Mouse (Mus musculus) intestine, postnatal 0 days (tissue): Measurements from ENCODE around the gene Xpo1. TPM values are rescaled to one million over a fixed set of nuclear protein-coding genes. Genes with fewer than 3 reads are reported as not detected.

Source experiments
- ATAC-seq: fragments of 200-750 bp; cut with Nextera tagmentation; 2 replicates; pipeline ENCODE4 v1.8.0; 2017; ENCODE audit warnings: mild to moderate bottlenecking, moderate TSS enrichment, moderate library complexity
- H3K27ac ChIP-seq: fragments of 300-500 bp; sonication (generic); 2 replicates; pipeline ENCODE4 v1.5.1; 2014; ENCODE audit warnings: mild to moderate bottlenecking, low read depth, low read length, moderate library complexity
- H3K27me3 ChIP-seq: fragments of 300-500 bp; sonication (generic); replicated peaks from 2 replicates; pipeline ENCODE4 v1.6.1; 2014; ENCODE audit warnings: low read length, mixed read lengths; ENCODE audit not compliant: control insufficient read depth, insufficient read depth
- H3K36me3 ChIP-seq: fragments of 300-500 bp; sonication (generic); 2 replicates; pipeline ENCODE4 v1.6.1; 2014; ENCODE audit warnings: mild to moderate bottlenecking, moderate library complexity; ENCODE audit not compliant: control insufficient read depth, insufficient read depth
- H3K4me1 ChIP-seq: fragments of 300-500 bp; sonication (generic); replicated peaks from 2 replicates; pipeline ENCODE4 v1.6.1; 2014; ENCODE audit warnings: antibody characterized with exemption, low read length, mixed read lengths; ENCODE audit not compliant: control insufficient read depth, insufficient read depth
- H3K4me2 ChIP-seq: fragments of 300-500 bp; sonication (generic); replicated peaks from 2 replicates; pipeline ENCODE4 v1.6.1; 2014; ENCODE audit warnings: low read depth, mild to moderate bottlenecking, moderate library complexity
- H3K4me3 ChIP-seq: fragments of 300-500 bp; sonication (generic); 2 replicates; pipeline ENCODE4 v1.5.1; 2014; ENCODE audit warnings: low read depth, low read length
- H3K9ac ChIP-seq: fragments of 300-500 bp; sonication (generic); 2 replicates; pipeline ENCODE4 v1.6.1; 2014; ENCODE audit warnings: mild to moderate bottlenecking, low read depth, low read length
- H3K9me3 ChIP-seq: fragments of 300-500 bp; sonication (generic); 2 replicates; pipeline ENCODE4 v1.6.1; 2016; ENCODE audit warnings: mixed run types; ENCODE audit not compliant: control insufficient read depth
- CTCF ChIP-seq: sonication (generic); IDR thresholded peaks from 2 replicates; pipeline ENCODE4 v1.5.1; 2016; ENCODE audit warnings: low read depth, mild to moderate bottlenecking, control low read depth, antibody characterized with exemption, moderate library complexity
- WGBS: fragments of 180-500 bp; shearing (Covaris S2); extraction: QIAGEN DNeasy Blood & Tissue Kit; methylation state at CpG from one replicate; pipeline ENCODE4 v1.1.7; 2014; 5-methylcytosine and 5-hydroxymethylcytosine counted together
- polyA plus RNA-seq: library from polyadenylated mRNA; unstranded; fragments of >200 nt; fragmentation: Nextera tagmentation; extraction: Ambion mirVana; gene quantifications from 2 replicates; pipeline ENCODE4 v1.2.1, GENCODE M21; 2015

The Xpo1 gene
- polyA plus RNA-seq: 16.7 and 17.0 TPM in 2 replicates

DNA sequence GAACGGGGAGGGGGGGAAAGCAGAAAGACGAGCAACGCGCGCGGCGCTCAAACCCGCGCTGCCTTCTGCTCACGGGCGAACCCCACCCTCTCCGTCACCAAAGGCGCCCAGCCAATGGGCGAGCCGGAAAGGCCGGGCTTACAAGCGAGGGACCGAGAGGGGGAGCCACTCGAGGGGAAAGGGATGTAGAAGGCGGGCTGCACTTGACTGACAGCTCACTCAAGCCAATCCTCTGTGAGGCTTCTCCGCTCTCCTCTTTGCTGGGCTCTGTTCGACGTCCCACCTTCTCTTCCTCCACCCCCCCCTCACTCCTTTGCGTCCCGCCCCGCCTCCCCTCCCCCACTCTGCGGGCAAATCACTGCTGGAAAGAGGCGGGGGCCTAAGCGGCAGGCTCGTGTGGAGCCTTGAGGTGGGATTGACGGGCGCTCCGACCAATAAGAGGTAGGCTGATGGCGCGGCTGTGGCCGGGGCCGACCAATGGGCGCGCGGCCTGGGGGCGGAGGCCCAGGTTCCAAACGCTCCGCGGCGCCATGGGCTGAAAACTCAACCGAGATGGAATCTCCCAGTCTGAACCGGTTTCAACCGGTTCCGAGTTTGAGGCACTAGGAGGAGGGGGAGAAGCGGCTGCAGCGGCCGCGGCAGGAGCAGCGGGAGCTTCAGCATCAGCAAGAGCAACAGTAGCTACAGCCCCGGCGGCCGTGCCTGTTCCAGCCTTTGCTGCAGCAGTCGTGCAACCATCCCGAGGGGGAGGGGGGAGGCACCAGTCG lies at the start of gene Xpo1:
Gene Xpo1 (plus strand): TSS at position 615 of the 767 bp plus-strand sequence.
- no peaks in the 10 kb centered on the region for H3K27me3 ChIP-seq
- H3K9me3 ChIP-seq: no peaks in the 10 kb centered on the region
- H3K4me3 ChIP-seq: peak within 1 kb of the TSS; percentile 99
- peak within 1 kb of the TSS; percentile 100 for H3K27ac ChIP-seq
- H3K9ac ChIP-seq: peak within 1 kb of the TSS; percentile 99
- under 1% methylated on average over 49 of the region's 60 CpGs for WGBS
- peak; percentile 99 for ATAC-seq
- peak; percentile 80 for TF ChIP-seq CTCF
- no peaks in the 10 kb centered on the region for H3K36me3 ChIP-seq
- H3K4me1 ChIP-seq: no peaks in the 10 kb centered on the region
- H3K4me2 ChIP-seq: peak within 1 kb of the TSS; percentile 77

DNA sequence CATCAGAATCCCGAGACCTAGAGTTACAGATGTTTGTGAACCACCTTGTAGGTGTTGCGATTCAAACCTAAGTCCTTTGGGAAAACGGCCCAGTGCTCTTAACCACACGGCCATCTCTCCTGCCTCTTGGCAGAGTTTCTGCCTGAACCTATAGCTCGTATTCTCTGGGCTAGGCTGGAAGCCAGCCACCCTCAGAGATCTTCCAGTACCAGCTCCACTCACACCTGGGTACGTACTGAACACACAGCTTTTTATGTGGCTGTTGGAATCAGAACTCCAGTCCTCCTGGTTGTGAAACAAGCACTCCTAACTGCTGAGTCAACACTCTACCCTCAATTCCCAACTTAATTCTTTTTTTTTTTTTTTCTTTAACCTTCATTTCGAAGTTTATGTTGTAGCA lies 46.1 kb upstream of the Xpo1 start:
- Histone ChIP-seq H3K27ac (no peak overlapping the region), H3K36me3 (no peaks in the 10 kb centered on the region), H3K4me3 (no peak overlapping the region), H3K4me1 (no peaks in the 10 kb centered on the region), H3K9me3 (no peaks in the 10 kb centered on the region), H3K27me3 (no peaks in the 10 kb centered on the region), H3K9ac (no peak overlapping the region), H3K4me2 (no peak overlapping the region)
- TF ChIP-seq CTCF: no peak
- ATAC-seq: no peak
- WGBS: 80% methylated on average over 7 of the region's 7 CpGs

DNA sequence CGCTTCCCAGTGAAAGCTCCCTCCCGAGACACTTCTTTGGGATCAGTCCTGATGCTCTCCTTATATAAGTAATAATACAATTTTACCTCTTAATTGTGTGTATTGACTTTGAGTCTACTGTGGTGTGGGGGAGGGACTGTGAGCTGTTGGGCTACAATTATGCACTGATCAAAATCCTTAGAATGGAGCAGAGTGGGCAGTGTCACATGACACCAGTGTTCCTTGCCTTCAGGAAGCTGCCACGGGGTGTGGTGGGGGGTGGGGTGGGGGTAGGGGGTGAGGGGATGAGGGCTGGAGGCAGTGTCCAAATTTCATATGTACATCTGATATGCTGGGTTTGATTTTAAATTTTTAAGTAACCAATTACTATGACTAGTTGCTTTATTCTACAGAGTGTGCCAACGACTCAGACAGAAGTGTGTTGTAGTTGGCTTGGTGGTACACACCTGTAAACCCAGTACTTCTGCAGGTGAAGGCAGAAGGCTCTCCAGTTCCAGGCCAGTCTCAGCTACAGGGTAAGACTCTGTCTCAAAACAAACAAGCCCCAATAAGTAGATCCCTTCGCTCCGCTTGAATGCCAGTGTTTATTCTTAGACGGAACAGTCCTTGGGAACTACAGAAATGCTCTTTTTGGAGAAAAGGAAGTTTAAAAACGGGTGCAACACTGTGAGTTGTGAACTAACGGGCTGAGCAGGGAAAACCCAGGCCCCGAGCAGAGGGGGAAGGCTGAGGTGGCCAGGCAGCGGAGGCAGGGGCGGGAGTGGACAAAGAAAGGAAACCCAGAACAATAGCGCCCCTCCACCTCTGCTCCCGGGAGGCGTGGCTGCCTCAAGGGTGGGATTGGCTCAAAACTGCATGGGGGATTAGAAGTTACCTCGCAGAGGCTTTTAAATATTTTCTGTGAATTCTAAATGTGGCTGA lies 45.0 kb upstream of the Xpo1 start:
- H3K9ac ChIP-seq: peak overlapping the region; percentile 31; the same call in 1 of the 2 replicates
- no peaks in the 10 kb centered on the region for H3K4me1 ChIP-seq
- H3K36me3 ChIP-seq: no peaks in the 10 kb centered on the region
- H3K4me3 ChIP-seq: peak overlapping the region; percentile 23; the same call in 1 of the 2 replicates
- H3K4me2 ChIP-seq: peak overlapping the region; percentile 61
- no peak for ATAC-seq
- WGBS: 16% methylated on average over 16 of the region's 16 CpGs
- TF ChIP-seq CTCF: no peak
- H3K9me3 ChIP-seq: no peaks in the 10 kb centered on the region
- no peaks in the 10 kb centered on the region for H3K27me3 ChIP-seq
- H3K27ac ChIP-seq: peak overlapping the region; percentile 28; the same call in 1 of the 2 replicates

DNA sequence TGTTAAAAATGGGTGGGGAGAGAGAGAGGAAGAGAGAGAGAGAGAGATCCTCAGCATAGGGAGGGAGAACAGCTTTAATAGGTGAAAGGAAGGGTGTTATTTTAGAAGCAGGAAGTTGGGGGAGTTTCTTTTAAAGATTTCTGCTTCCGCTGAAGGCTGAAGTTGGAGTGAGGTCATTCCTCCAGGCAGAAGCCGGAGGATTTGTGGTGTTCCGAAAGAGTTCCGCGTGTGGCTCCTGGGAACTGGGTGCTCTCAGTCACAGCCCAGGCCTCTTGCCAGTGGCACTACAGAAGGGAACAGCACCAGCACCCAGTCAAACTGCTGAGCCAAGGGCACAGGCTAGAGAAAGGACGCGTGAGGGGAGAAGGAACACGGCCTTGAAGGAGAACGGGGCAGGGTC lies 38.4 kb upstream of the Xpo1 start:
- no peak overlapping the region for H3K4me3 ChIP-seq
- no peak for ATAC-seq
- H3K27ac ChIP-seq: no peak overlapping the region
- H3K9me3 ChIP-seq: no peaks in the 10 kb centered on the region
- WGBS: 89% methylated on average over 9 of the region's 9 CpGs
- no peaks in the 10 kb centered on the region for H3K36me3 ChIP-seq
- H3K9ac ChIP-seq: no peak overlapping the region
- no peak for TF ChIP-seq CTCF
- no peak overlapping the region for H3K4me2 ChIP-seq
- no peaks in the 10 kb centered on the region for H3K4me1 ChIP-seq
- H3K27me3 ChIP-seq: no peaks in the 10 kb centered on the region

DNA sequence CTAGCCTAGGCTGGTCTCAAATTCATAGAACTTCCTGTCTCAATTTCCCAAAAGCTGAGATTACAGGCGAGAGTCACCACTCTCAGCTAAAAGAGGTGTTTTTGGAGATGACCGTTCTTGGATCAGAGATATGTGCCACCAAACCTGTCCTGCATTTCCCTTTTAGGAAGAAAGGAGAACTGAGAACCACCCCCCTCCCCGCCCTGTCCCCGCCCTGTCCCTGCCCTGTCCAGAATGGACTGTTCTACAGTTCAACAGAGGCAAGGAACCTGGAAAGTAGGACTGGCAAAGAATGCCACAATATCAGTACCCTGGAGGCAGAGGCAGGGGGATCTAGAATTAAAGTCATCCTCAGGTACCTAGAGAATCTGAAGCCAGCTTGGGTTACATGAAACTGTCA lies 19.8 kb upstream of the Xpo1 start:
- ATAC-seq: no peak
- no peak for TF ChIP-seq CTCF

DNA sequence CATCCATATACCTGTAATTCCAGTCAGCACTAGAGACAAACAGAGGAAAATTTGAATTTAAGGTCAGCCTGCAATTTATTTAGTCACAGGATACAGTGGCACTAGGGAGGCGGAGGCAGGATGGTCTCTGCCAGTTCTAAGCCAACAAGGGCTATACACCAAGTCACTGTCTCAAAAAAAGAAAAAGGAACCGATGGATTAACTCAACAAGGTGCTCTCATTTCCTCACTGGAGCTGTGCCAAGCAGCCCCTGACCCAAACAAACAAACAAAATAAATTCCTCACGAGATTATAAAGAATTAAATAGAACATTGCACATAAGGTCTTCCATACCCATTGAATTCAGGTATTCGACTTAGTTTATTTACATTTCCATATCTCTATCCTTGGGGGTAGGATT lies 1.9 kb upstream of the Xpo1 start:
- no peak overlapping the region for H3K4me2 ChIP-seq
- no peak overlapping the region for H3K9ac ChIP-seq
- TF ChIP-seq CTCF: no peak
- H3K27ac ChIP-seq: no peak overlapping the region
- no peaks in the 10 kb centered on the region for H3K27me3 ChIP-seq
- H3K9me3 ChIP-seq: no peaks in the 10 kb centered on the region
- no peaks in the 10 kb centered on the region for H3K4me1 ChIP-seq
- ATAC-seq: no peak
- no peak overlapping the region for H3K4me3 ChIP-seq
- H3K36me3 ChIP-seq: no peaks in the 10 kb centered on the region
- WGBS: 88% methylated on average over 4 of the region's 4 CpGs

More for the DNA sequence above, 19.8 kb upstream of the Xpo1 start:
- Histone ChIP-seq H3K36me3 (no peaks in the 10 kb centered on the region), H3K4me3 (no peak overlapping the region), H3K9ac (no peak overlapping the region), H3K9me3 (no peaks in the 10 kb centered on the region), H3K27me3 (no peaks in the 10 kb centered on the region), H3K4me2 (no peak overlapping the region), H3K4me1 (no peaks in the 10 kb centered on the region), H3K27ac (no peak overlapping the region)
- WGBS: 83% methylated on average over 4 of the region's 4 CpGs
